Mouse (Mus musculus): ENCODE measurements at regions not wholly inside any gene's neighbourhood (a gene's known extent, or its start where the extent isn't known, plus 50 kb on each side); places are given as distances from the start of the nearest gene placed in this dataset.

DNA sequence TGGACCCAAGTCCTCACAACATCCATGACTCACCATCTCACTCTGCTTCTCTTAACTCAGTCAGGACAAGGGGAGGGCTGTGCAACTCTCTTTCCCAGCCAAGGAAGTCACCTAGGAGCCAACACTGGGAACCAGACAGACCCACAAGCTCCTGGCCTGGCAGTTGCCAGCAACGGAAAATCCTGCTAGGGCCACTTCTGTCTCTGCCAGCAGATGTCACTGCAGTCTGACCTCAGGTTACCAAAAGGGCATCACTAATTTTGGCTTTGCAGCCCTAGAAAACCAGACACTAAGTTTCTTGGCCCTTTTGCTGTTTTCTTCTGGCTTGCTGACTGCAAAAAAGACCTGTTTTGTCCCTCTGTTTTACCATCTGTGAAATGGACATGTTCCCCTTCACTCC lies 302.3 kb downstream of the H2al1j start:
- DNase-seq (ENCODE audit: low read depth) = no peak
- TF ChIP-seq CTCF (IDR thresholded peaks at IDR 0.05; ENCODE audit: borderline replicate concordance, extremely low read depth, insufficient read depth, insufficient read length) = peak; percentile 38; the same call in 1 of the 2 replicates
- TF ChIP-seq POLR2A (IDR thresholded peaks at IDR 0.05; ENCODE audit: borderline replicate concordance, extremely low read depth, insufficient read depth, insufficient read length, poor library complexity, severe bottlenecking) = no peak

DNA sequence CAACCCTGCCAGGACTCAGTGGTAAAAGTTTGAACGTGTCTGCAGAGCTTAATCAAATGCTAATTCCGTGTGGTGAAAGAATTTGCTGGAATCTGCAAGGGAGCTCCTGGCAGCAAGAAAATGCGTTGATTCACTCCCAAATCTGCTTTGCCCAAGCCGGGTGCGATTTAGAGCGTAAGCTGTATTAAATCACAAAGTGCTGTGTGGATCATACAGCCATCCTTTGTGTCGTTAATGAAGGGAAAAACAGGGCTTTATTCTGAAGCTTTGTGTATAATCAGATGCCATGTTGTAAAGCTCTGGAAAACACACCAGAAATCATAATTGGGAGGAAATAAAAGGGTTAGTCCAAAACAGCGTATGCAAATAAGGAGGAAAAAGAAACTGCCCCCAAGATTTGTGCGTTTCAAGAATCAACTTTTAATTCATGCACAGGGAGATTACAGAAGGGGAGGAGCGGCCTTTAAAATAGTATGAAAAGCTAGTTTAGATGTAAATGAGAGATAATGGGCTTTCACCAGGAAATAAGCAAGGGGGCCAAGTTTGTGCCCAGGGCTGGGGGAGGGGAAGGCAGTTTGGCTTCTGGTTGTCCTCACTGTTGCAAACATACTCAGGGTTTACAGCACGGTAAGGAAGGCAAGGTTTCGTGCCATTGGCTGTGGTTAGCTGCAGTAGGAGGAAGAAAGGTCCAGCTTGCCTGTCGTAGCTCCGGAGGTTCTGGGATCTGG lies 303.7 kb downstream of the H2al1j start:
- DNase-seq (ENCODE audit: low read depth) = peak; percentile 93
- no peak for TF ChIP-seq POLR2A (IDR thresholded peaks at IDR 0.05; ENCODE audit: borderline replicate concordance, extremely low read depth, insufficient read depth, insufficient read length, poor library complexity, severe bottlenecking)

DNA sequence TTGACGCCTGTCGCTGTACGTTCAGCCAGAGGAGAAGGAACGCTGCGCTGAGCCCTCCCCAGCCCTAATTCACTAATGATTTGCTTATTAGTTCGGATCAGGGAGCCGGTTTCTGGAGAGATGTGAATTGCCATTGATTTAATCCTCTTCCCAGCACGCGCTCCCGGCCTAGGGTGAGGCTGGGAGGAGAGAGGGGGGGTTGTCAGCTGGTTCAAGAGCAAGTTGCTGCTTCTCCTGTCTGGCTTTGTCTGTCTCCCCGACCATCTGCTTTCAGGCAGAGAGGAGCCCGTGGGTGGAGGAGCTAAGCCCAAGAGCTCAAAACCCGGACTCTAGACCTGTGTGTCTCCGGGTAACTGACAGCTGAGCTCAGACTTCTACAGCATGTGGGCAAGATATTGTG lies 304.4 kb downstream of the H2al1j start:
- peak; percentile 87 for DNase-seq (ENCODE audit: low read depth)
- no peak for TF ChIP-seq CTCF (IDR thresholded peaks at IDR 0.05; ENCODE audit: borderline replicate concordance, extremely low read depth, insufficient read depth, insufficient read length)
- TF ChIP-seq POLR2A (IDR thresholded peaks at IDR 0.05; ENCODE audit: borderline replicate concordance, extremely low read depth, insufficient read depth, insufficient read length, poor library complexity, severe bottlenecking) = no peak

DNA sequence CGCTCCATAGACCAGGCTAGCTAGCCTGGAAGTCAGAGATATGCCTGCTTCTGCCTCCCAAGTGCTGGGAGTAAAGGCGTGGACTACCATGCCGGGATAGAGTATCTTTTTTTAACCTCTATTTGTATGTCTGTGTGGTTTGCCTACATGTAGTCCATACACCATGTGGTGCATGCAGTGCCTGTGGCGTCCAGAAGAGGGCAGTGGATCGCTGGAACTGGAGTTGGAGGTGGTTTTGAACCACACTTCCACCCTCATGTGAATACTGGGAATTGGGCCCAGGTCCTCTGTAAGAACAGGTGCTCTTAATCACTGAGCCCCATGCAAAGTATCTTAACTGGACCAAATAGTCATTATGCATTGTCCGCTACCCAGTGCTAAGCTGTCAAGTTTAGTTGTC lies 306.2 kb downstream of the H2al1j start:
- DNase-seq (ENCODE audit: low read depth) = no peak
- TF ChIP-seq CTCF (IDR thresholded peaks at IDR 0.05; ENCODE audit: borderline replicate concordance, extremely low read depth, insufficient read depth, insufficient read length) (peak; percentile 57), POLR2A (IDR thresholded peaks at IDR 0.05; ENCODE audit: borderline replicate concordance, extremely low read depth, insufficient read depth, insufficient read length, poor library complexity, severe bottlenecking) (no peak)

DNA sequence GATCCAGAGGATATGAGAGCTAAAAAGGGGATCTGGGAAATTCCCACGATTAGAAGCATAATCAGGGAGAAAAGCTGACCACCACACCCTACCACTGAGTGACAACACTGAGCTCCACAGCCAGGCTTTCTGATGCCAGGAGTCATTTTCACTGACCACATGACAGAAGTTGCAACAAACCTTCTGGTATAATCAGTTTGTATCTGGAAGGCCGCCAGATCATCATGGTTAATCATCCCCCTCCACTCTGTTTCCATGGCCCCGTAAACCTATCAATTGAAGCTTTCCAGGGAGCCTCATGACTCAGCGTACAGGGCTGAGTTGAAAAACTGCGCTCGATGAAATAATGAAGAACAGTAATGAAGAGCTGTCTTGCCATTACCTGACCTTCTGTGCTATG lies 316.9 kb downstream of the H2al1j start:
- TF ChIP-seq POLR2A (IDR thresholded peaks at IDR 0.05; ENCODE audit: borderline replicate concordance, extremely low read depth, insufficient read depth, insufficient read length, poor library complexity, severe bottlenecking) = no peak
- no peak for TF ChIP-seq CTCF (IDR thresholded peaks at IDR 0.05; ENCODE audit: borderline replicate concordance, extremely low read depth, insufficient read depth, insufficient read length)
- no peak for DNase-seq (ENCODE audit: low read depth)

DNA sequence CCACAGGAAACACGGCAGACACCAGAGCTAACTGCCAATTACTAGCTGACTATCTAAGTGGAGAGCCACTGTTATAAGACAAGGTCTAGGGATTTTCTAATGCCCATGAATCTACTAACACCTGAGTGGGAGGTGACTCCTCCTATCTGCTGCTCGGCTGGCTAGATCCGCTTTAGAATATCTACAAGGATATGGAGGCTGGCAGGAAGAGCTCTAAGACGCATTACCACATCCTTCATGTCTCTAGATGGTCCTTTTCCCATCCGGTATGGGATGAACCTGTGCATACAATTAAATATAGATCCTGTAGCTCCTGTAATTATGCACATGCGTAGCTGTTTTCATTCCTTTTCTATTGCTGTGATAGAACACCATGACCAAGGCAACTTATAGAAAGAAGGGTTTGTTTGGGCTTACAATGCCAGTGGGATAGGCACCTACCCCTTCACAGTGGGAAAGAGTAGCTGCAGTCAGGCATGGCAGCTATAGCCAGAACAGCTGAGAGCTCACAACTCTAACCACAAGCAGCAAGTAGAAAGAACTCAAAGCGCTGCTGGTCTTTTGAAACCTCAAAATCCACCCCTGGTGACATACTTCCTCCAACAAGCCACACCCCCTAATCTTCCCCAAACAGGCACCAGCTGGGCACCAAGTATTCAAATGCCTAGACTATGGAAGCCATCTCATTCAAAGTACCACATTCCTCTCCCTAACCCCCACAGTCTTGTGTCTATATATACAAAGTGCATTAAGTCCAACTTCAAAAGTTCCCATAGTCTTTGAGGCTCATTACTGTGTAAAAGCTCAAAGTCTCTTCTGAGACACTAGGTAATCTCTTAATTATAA lies 319.3 kb downstream of the H2al1j start:
- TF ChIP-seq POLR2A (IDR thresholded peaks at IDR 0.05; ENCODE audit: borderline replicate concordance, extremely low read depth, insufficient read depth, insufficient read length, poor library complexity, severe bottlenecking) (no peak), CTCF (IDR thresholded peaks at IDR 0.05; ENCODE audit: borderline replicate concordance, extremely low read depth, insufficient read depth, insufficient read length) (no peak)
- no peak for DNase-seq (ENCODE audit: low read depth)

DNA sequence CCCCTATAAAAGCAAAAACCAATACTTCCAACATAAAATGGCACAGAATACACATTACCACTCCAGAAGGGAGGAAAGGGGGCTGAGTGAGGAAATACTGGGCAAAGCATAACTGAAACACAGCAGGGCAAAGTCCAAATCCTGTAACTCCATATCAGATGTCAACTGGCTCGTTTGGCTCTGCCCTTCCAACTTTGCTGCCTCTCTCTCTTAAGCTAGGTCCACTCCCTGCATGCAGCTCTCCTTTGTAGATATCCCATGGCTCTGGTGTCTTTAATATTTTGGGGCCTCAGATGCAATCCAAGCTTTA lies 319.9 kb downstream of the H2al1j start:
- DNase-seq (ENCODE audit: low read depth) = no peak
- TF ChIP-seq POLR2A (IDR thresholded peaks at IDR 0.05; ENCODE audit: borderline replicate concordance, extremely low read depth, insufficient read depth, insufficient read length, poor library complexity, severe bottlenecking) (no peak), CTCF (IDR thresholded peaks at IDR 0.05; ENCODE audit: borderline replicate concordance, extremely low read depth, insufficient read depth, insufficient read length) (no peak)

DNA sequence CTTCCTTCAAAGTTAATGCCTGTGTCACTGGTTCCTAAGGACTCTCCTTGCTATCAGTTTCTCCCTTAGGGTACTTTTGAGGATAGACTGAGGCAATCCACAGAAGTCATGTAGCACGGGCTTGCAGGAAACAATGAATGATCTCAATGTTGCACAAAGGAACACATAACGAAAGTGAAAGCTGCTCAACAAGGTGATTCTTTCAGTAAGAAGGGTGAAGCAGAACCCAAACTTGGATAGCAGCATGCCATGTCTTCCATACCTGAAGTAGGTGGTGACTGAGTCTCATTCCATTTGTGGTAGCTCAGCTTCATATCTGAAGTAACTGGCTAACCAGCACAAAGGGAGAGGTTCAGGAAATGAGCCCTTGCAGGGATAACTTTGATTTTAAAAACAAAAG lies 325.7 kb downstream of the H2al1j start:
- DNase-seq (ENCODE audit: low read depth) = no peak
- TF ChIP-seq CTCF (IDR thresholded peaks at IDR 0.05; ENCODE audit: borderline replicate concordance, extremely low read depth, insufficient read depth, insufficient read length) (no peak), POLR2A (IDR thresholded peaks at IDR 0.05; ENCODE audit: borderline replicate concordance, extremely low read depth, insufficient read depth, insufficient read length, poor library complexity, severe bottlenecking) (no peak)

DNA sequence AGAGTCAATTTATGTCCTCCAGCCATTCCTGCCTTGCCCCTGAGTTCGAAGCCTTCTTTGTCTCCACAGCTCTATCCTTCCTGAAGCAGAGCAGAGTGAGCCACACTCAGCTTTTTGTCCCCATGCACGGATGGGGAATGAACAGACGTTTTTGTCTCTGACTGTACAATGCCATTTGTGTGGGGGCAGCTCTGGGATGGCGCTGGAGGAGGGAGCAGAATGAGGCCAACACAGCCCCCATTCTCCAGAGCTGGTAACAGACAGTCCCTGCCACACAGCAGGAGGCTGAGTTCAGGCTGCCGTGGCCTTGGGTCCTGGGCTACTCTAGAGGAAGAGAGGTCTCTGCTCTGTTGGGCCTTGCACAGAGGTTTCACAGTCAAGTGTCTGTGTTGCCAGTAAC lies 327.4 kb downstream of the H2al1j start:
- TF ChIP-seq POLR2A (IDR thresholded peaks at IDR 0.05; ENCODE audit: borderline replicate concordance, extremely low read depth, insufficient read depth, insufficient read length, poor library complexity, severe bottlenecking) (no peak), CTCF (IDR thresholded peaks at IDR 0.05; ENCODE audit: borderline replicate concordance, extremely low read depth, insufficient read depth, insufficient read length) (no peak)
- no peak for DNase-seq (ENCODE audit: low read depth)

DNA sequence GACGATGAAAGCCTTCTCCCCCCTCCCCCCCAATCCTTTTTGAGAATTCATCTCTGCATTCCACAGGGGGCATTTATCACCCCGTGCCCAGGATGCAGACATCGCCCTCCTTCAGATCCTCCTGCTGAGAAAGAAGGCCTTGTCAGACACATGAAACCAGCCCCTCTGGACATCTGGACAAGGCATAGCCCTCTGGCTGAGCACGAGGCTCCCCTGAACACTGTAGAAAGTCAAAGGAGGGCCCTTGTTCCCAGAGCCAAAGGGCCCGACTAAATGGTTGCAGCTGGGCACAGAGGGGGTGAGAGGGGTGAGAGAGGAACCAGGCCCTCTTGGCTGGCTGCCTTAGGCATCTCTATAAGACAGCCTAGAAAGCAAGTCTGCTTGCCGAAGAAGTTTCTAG lies 327.8 kb downstream of the H2al1j start:
- TF ChIP-seq POLR2A (IDR thresholded peaks at IDR 0.05; ENCODE audit: borderline replicate concordance, extremely low read depth, insufficient read depth, insufficient read length, poor library complexity, severe bottlenecking) = no peak
- TF ChIP-seq CTCF (IDR thresholded peaks at IDR 0.05; ENCODE audit: borderline replicate concordance, extremely low read depth, insufficient read depth, insufficient read length) = no peak
- DNase-seq (ENCODE audit: low read depth) = no peak

DNA sequence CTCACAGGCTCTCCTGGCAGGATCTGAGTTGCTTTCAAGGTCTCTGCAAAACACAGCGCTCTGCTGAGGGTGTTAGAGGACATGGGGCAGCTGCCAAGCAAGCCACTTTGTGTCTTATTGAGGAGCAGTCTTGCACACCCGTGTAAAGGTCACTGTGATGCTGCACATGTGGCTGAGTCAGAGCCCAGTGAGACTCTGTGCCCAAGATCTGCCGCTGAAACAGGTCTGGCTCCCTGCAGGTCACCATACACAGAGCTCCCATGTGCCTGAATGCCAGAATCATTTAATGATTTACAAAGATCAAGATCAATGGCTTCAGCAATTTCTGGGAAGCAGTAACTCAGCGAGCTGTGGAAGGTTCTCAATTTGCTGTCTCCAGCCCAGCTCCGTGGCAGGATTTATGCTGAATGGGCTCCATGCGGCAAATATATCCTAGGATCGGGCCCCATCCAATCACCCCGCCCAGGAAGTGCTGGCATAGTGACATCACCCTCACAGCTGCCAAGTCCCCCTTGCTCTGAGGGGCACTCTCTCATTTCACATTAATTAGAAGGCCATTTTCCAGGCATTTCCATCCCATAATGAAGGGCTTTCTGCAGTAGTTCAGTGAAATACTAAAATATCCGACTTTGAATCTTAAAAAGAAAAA lies 330.1 kb downstream of the H2al1j start:
- no peak for TF ChIP-seq CTCF (IDR thresholded peaks at IDR 0.05; ENCODE audit: borderline replicate concordance, extremely low read depth, insufficient read depth, insufficient read length)
- no peak for TF ChIP-seq POLR2A (IDR thresholded peaks at IDR 0.05; ENCODE audit: borderline replicate concordance, extremely low read depth, insufficient read depth, insufficient read length, poor library complexity, severe bottlenecking)
- DNase-seq (ENCODE audit: low read depth) = peak; percentile 66
